Mouse (Mus musculus) hindbrain, embryonic 14.5 days (tissue): ENCODE measurements around the gene Mdc1. TPM values are rescaled to one million over a fixed set of nuclear protein-coding genes. Genes with fewer than 3 reads are reported as not detected.

ENCODE experiments used
- microRNA-seq: library from miRNA; unstranded; fragments of <30 nt; microRNA quantifications from one replicate; pipeline ENCODE4, GENCODE M21; 2016
- polyA plus RNA-seq: library from polyadenylated mRNA; unstranded; fragments of >200 nt; fragmentation: Nextera tagmentation; extraction: Ambion mirVana; gene quantifications from 2 replicates; pipeline ENCODE4 v1.2.1, GENCODE M21; 2014

The Mdc1 gene
- polyA plus RNA-seq, 1 experiment from 2014 or later, result 9.2 TPM

Small RNA genes within 50 kb of the gene (microRNA-seq; reads per million reads assigned to microRNA genes)
- gene Gm28033, result 0.48 reads per million

Other genes starting within 250 kb of the Mdc1 start
- gene Sfta2, start 240.0 kb upstream of the Mdc1 start, polyA plus RNA-seq, result not detected in 2 replicates
- gene Gm9573, start 214.9 kb upstream of the Mdc1 start, polyA plus RNA-seq, result not detected in 2 replicates
- gene Mucl3, start 197.8 kb upstream of the Mdc1 start, polyA plus RNA-seq, result 0.09 TPM in 1 of 2 replicates, not detected in the other
- 14.8 and 14.9 TPM in 2 replicates for gene Vars2, start 173.9 kb upstream of the Mdc1 start, polyA plus RNA-seq
- 21.3 and 22.8 TPM in 2 replicates for gene Gtf2h4, start 167.8 kb upstream of the Mdc1 start, polyA plus RNA-seq
- 62.7 and 72.5 TPM in 2 replicates for gene Ddr1, start 136.9 kb upstream of the Mdc1 start, polyA plus RNA-seq
- 6.6 and 7.5 TPM in 2 replicates for gene Ier3, start 19.8 kb upstream of the Mdc1 start, polyA plus RNA-seq
- 86.3 and 96.6 TPM in 2 replicates for gene Flot1, start 18.3 kb upstream of the Mdc1 start, polyA plus RNA-seq
- gene Tubb5, start 3.2 kb upstream of the Mdc1 start, polyA plus RNA-seq, result 1,664 and 1,709 TPM in 2 replicates
- 18.2 and 20.3 TPM in 2 replicates for gene Nrm, start 19.8 kb downstream of the Mdc1 start, polyA plus RNA-seq
- gene Ppp1r18, start 24.1 kb downstream of the Mdc1 start, polyA plus RNA-seq, result 18.8 and 20.7 TPM in 2 replicates
- gene Dhx16, start 38.3 kb downstream of the Mdc1 start, polyA plus RNA-seq, result 25.8 and 29.0 TPM in 2 replicates
- 55.3 and 57.5 TPM in 2 replicates for gene 2310061I04Rik, start 55.9 kb downstream of the Mdc1 start, polyA plus RNA-seq
- gene Atat1, start 68.6 kb downstream of the Mdc1 start, polyA plus RNA-seq, result 387 and 408 TPM in 2 replicates
- gene Mrps18b, start 74.9 kb downstream of the Mdc1 start, polyA plus RNA-seq, result 61.4 and 63.6 TPM in 2 replicates
- 34.8 and 37.9 TPM in 2 replicates for gene Ppp1r10, start 74.9 kb downstream of the Mdc1 start, polyA plus RNA-seq
- gene Abcf1, start 128.2 kb downstream of the Mdc1 start, polyA plus RNA-seq, result 65.5 and 74.9 TPM in 2 replicates
- 46.8 and 52.2 TPM in 2 replicates for gene Gnl1, start 138.3 kb downstream of the Mdc1 start, polyA plus RNA-seq
- 70.4 and 83.1 TPM in 2 replicates for gene Prr3, start 138.7 kb downstream of the Mdc1 start, polyA plus RNA-seq
- gene H2-T24, start 179.0 kb downstream of the Mdc1 start, polyA plus RNA-seq, result 9.1 and 11.7 TPM in 2 replicates
- gene H2-T23, start 191.3 kb downstream of the Mdc1 start, polyA plus RNA-seq, result 3.0 and 4.1 TPM in 2 replicates
- gene H2-T22, start 201.2 kb downstream of the Mdc1 start, polyA plus RNA-seq, result 7.2 and 8.0 TPM in 2 replicates
- gene Gm6034, start 201.4 kb downstream of the Mdc1 start, polyA plus RNA-seq, result not detected in 2 replicates
- 0.25 TPM in 1 of 2 replicates, not detected in the other for gene Gm11127, start 216.9 kb downstream of the Mdc1 start, polyA plus RNA-seq